Mouse (Mus musculus) midbrain, embryonic 15.5 days (tissue): ENCODE data around the gene Rnf216. TPM values are rescaled to one million over a fixed set of nuclear protein-coding genes. Genes with fewer than 3 reads are reported as not detected.

Experiments
- ATAC-seq: fragments of 200-750 bp; cut with Nextera tagmentation; replicated peaks from 2 replicates; pipeline ENCODE4 v1.8.0; 2017; ENCODE audit warnings: moderate TSS enrichment
- H3K27ac ChIP-seq: fragments of 300-500 bp; sonication (generic); 2 replicates; pipeline ENCODE4 v1.5.1; 2015; ENCODE audit warnings: mild to moderate bottlenecking, inconsistent platforms
- H3K27me3 ChIP-seq: fragments of 300-500 bp; sonication (generic); replicated peaks from 2 replicates; pipeline ENCODE4 v1.6.1; 2015; ENCODE audit warnings: inconsistent platforms
- H3K36me3 ChIP-seq: fragments of 300-500 bp; sonication (generic); replicated peaks from 2 replicates; pipeline ENCODE4 v1.6.1; 2015; ENCODE audit warnings: inconsistent platforms
- H3K4me1 ChIP-seq: fragments of 300-500 bp; sonication (generic); 2 replicates; pipeline ENCODE4 v1.6.1; 2015; ENCODE audit warnings: inconsistent platforms
- H3K4me2 ChIP-seq: fragments of 300-500 bp; sonication (generic); 2 replicates; pipeline ENCODE4 v1.6.1; 2015; ENCODE audit warnings: inconsistent platforms, mild to moderate bottlenecking, moderate library complexity
- H3K4me3 ChIP-seq: fragments of 300-500 bp; sonication (generic); 2 replicates; pipeline ENCODE4 v1.5.1; 2015; ENCODE audit warnings: mild to moderate bottlenecking, inconsistent platforms
- H3K9ac ChIP-seq: fragments of 300-500 bp; sonication (generic); 2 replicates; pipeline ENCODE4 v1.6.1; 2015; ENCODE audit warnings: mild to moderate bottlenecking, inconsistent platforms
- H3K9me3 ChIP-seq: fragments of 300-500 bp; sonication (generic); 2 replicates; pipeline ENCODE4 v1.6.1; 2016; ENCODE audit warnings: inconsistent platforms
- WGBS: fragments of 180-500 bp; shearing (Covaris S2); methylation state at CpG from one replicate; pipeline ENCODE4 v1.1.7; 2015; ENCODE audit warnings: mixed read lengths; 5-methylcytosine and 5-hydroxymethylcytosine counted together
- polyA plus RNA-seq: library from polyadenylated mRNA; unstranded; fragments of >200 nt; fragmentation: Nextera tagmentation; extraction: Ambion mirVana; gene quantifications from 2 replicates; pipeline ENCODE4 v1.2.1, GENCODE M21; 2015

Gene Rnf216
- polyA plus RNA-seq, 1 experiment from 2014 or later: 33.6 TPM

DNA sequence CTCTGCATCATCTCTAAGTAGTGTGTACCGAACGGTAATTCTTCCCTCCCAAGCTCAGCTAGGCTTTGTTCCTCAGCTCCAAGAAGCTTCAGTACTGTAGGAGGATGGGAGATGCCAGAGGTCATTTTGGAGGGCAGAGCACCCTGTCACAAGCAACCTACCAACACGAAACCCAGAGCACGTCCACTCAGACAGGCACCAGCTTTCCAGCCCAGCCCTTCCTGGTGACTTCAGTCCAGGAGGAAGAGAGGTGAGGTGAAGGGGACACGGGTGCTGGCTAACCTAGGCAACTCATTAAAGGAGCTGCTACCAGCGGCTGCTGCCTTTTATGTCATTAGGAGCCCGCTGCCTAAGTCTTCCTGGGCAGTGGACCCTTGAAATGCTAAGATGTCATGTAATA, 81.1 kb downstream of the Rnf216 start:
- Histone ChIP-seq H3K4me1 (no peaks in the 10 kb centered on the region), H3K27me3 (no peaks in the 10 kb centered on the region), H3K4me3 (no peak overlapping the region), H3K9ac (no peak overlapping the region), H3K27ac (0 out of 2 replicates have a peak overlapping the region, but pooled peaks have one; percentile 5), H3K9me3 (no peaks in the 10 kb centered on the region), H3K36me3 (0 out of 2 replicates have a peak, but pooled peaks cover 4% of the 10 kb centered on the region), H3K4me2 (no peak overlapping the region)
- ATAC-seq: no peak
- WGBS: 42% methylated on average over 7 of the region's 7 CpGs

DNA sequence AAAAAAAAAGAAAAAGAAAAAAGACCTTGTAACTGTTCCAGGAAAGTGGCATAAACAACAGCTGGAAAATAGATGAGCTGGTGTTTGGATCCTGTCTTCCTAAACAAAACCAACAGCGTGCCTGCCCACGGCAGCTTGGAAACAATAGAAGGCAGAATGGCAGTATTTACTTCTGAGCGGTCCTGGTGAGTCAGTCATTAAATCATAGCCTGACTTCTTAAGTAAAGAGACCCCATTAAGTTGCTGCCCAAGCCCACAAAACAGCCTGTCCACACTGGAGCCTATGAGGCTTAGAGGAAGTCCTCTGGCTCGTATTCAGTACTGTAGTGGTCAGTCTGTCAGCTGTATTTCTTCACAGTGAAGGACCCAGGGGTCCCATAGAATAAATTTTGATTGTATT, 81.6 kb downstream of the Rnf216 start:
- no peak for ATAC-seq
- H3K36me3 ChIP-seq: peaks cover 5% of the 10 kb centered on the region; the same call in 1 of the 2 replicates
- no peaks in the 10 kb centered on the region for H3K9me3 ChIP-seq
- H3K27ac ChIP-seq: 0 out of 2 replicates have a peak overlapping the region, but pooled peaks have one; percentile 5
- no peaks in the 10 kb centered on the region for H3K4me1 ChIP-seq
- H3K27me3 ChIP-seq: no peaks in the 10 kb centered on the region
- H3K9ac ChIP-seq: no peak overlapping the region
- H3K4me3 ChIP-seq: no peak overlapping the region
- WGBS: 50% methylated on average over 4 of the region's 4 CpGs
- no peak overlapping the region for H3K4me2 ChIP-seq

DNA sequence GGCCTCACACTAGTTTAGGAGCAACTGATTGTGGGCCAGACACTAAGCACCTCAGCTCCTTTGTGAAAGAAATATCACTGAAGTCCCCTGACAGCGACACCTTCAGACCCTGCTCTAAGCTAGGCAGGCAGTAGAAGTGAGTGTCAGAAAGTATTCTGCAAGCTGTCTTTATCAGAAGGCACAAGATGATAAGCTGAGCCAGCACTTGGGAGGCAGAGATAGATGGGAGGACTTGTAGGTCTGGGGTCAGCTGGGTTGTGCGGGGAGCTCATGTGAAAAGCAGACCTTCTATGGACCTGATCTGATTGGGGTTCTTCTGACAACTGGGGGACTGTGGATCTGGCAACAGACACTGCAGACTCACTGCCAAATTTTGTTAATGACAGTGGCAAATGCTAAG, 88.9 kb downstream of the Rnf216 start:
- no peak for ATAC-seq

DNA sequence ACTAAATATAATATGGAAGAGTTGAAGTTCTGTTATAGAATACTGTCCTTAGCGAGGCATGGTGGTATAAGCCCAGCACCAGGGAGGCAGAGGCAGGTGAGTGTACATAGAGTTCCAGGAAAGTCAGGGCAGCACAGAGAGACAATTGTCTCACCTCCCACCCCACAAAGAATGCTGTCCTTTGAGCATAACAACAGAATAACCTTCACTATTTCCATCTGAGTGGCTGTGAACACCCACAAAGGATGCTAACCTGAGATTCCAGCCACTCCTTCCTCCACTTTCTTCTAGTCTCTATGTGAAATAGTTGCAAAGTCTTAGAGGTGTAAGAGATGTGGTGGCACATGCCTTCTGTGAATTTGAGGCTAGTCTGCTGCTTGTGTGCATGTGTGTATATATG, 89.8 kb downstream of the Rnf216 start:
- Histone ChIP-seq H3K4me1 (no peaks in the 10 kb centered on the region), H3K9me3 (no peaks in the 10 kb centered on the region), H3K9ac (no peak overlapping the region), H3K4me3 (no peak overlapping the region), H3K4me2 (no peak overlapping the region), H3K27me3 (no peaks in the 10 kb centered on the region), H3K27ac (no peak overlapping the region), H3K36me3 (peaks cover 18% of the 10 kb centered on the region; the same call in 1 of the 2 replicates)
- ATAC-seq: no peak
- 100% methylated on average over 1 of the region's 1 CpGs for WGBS

More for the DNA sequence above, 88.9 kb downstream of the Rnf216 start:
- Histone ChIP-seq H3K4me2 (no peak overlapping the region), H3K4me1 (no peaks in the 10 kb centered on the region), H3K9me3 (no peaks in the 10 kb centered on the region), H3K9ac (no peak overlapping the region), H3K36me3 (peaks cover 18% of the 10 kb centered on the region; the same call in 1 of the 2 replicates), H3K27ac (no peak overlapping the region), H3K27me3 (no peaks in the 10 kb centered on the region), H3K4me3 (no peak overlapping the region)
- WGBS: 83% methylated on average over 2 of the region's 2 CpGs

DNA sequence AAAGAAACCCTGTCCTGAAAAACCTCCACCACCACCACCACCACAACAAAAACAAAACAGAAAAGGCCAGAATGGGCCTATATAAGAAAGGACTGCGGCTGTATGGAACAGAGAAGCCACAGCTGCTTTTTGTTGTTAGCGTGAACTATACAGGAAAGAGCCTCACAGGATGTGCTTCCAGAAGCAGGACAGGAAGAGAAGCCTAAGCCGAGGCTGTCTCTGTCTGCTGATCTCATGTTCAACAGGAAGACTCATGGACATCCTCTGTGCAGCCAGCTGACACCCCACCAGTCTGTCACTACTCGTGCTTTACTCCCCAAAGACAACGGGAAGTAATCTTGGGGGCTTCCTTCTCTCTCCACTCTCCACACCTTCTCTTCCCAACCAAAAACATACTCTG, 95.4 kb downstream of the Rnf216 start:
- Histone ChIP-seq H3K4me3 (no peak overlapping the region), H3K27me3 (no peaks in the 10 kb centered on the region), H3K4me1 (no peaks in the 10 kb centered on the region), H3K27ac (no peak overlapping the region), H3K4me2 (no peak overlapping the region), H3K9ac (no peak overlapping the region), H3K36me3 (peaks cover 19% of the 10 kb centered on the region; the same call in 1 of the 2 replicates), H3K9me3 (no peaks in the 10 kb centered on the region)
- 90% methylated on average over 5 of the region's 5 CpGs for WGBS
- no peak for ATAC-seq

DNA sequence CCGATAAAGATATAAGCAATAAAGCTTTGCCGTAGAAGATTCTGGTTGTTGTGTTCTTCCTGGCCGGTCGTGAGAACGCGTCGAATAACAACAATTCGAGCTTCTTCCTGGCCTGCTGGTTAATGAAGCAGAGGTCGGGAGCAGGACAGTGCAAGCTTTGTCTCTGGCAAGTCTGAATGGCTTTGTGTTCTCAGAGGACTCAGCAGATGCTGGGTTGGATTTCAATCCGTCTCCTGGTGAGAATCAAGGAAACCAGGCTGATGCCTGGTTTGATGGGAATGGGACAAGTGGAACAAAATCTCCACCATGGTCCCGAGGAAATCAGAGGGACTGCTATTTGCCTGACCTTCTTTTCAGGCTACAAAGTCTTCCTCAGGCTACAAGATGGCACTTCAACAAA, 103.4 kb downstream of the Rnf216 start:
- 0 out of 2 replicates have a peak, but pooled peaks cover 5% of the 10 kb centered on the region for H3K4me1 ChIP-seq
- ATAC-seq: no peak
- WGBS: 61% methylated on average over 11 of the region's 11 CpGs

DNA sequence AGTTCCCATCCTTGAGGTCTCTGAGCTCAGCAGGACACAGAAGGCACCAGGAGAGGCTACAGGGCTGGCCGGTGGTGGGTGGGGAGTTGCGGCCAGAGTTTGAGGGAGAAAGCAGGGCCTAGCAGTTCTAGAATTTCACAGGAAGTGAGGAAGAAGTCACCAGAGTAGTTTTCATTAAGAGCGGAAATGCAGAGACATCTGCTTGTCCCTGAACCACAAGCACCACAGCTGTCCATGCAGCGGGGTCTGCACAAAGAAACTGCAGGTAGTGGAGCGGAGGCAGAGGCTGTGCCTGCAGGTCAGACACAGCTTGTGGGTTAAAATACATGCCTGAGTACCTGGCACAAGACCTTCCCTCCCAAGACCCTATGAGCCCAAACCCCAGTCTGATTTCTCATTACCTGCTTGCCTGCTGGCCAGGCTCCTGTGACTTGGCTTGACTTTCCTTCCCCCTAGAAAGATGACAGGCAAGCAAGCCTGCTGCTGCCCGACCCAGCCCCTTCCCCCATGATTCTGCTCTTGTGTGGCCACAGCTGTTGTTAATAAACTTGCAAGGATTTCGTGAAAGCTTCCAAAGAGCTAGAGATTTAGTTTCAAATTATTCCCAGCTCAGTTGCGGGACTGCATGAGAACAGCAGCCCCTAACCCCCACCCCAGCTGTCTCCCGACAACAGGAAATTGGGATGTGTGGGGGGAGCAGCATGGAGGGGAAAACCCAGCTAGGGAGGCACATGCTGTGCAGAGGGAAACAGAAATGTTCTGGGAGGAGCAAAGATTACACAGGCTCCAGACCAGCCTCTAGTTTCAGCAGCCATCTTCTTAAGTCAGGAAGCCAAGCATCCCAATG, 111.9 kb downstream of the Rnf216 start:
- Histone ChIP-seq H3K4me3 (no peak overlapping the region), H3K4me1 (0 out of 2 replicates have a peak, but pooled peaks cover 5% of the 10 kb centered on the region), H3K9ac (no peak overlapping the region), H3K27me3 (no peaks in the 10 kb centered on the region), H3K27ac (peak overlapping the region; percentile 77), H3K9me3 (no peaks in the 10 kb centered on the region), H3K4me2 (no peak overlapping the region), H3K36me3 (no peaks in the 10 kb centered on the region)
- no peak; the same call in 1 of the 2 replicates for ATAC-seq
- WGBS: 56% methylated on average over 9 of the region's 9 CpGs

More for the DNA sequence above, 103.4 kb downstream of the Rnf216 start:
- Histone ChIP-seq H3K9ac (no peak overlapping the region), H3K4me3 (no peak overlapping the region), H3K4me2 (no peak overlapping the region), H3K36me3 (peaks cover 18% of the 10 kb centered on the region; the same call in 1 of the 2 replicates), H3K27ac (peak overlapping the region; percentile 53; the same call in 1 of the 2 replicates), H3K27me3 (no peaks in the 10 kb centered on the region), H3K9me3 (no peaks in the 10 kb centered on the region)

DNA sequence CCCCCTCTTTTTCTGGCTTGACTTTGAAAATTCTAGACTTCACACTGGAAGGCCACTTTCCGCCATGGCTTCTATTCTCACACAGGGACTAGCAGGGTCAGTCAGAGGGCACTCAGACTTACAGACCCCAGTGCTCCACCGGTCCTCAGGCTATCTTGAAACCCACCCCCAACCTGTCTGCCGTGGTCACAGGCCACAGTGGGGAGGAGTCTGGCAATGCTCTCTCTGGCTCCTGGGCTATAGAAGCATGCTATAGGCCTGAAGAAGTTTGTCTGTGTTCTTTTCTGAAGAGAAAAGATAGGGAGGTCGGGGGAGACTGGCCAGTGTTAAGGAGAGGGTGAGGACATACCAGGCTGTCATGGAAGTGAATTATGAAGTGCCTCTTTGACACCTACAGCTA, 112.7 kb downstream of the Rnf216 start:
- Histone ChIP-seq H3K9me3 (no peaks in the 10 kb centered on the region), H3K27me3 (no peaks in the 10 kb centered on the region), H3K9ac (no peak overlapping the region), H3K27ac (peak overlapping the region; percentile 77; the same call in 1 of the 2 replicates), H3K4me1 (0 out of 2 replicates have a peak, but pooled peaks cover 5% of the 10 kb centered on the region), H3K4me3 (no peak overlapping the region), H3K36me3 (no peaks in the 10 kb centered on the region), H3K4me2 (no peak overlapping the region)
- 68% methylated on average over 4 of the region's 4 CpGs for WGBS
- ATAC-seq: no peak

DNA sequence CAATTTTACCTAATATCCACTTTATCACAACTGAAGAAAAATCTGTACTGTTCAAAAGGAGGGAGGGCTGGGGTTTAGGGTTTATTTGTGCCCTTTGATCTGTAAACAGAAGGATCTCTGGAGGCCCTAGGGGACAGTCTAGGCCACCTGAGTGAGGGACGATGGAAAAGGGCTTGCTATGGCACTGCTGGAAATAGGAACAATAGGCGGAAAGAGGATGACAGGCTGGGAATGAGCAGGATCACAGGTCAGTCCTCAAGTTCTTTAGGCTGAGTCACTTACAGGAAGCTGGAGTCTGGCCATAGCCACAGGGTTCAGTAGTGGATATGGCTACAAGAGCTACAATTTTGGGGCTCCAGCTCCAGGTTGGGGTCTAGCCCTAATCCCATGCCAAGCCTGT, 114.6 kb downstream of the Rnf216 start:
- Histone ChIP-seq H3K9ac (no peak overlapping the region), H3K4me2 (no peak overlapping the region), H3K27ac (no peak overlapping the region), H3K4me3 (no peak overlapping the region), H3K9me3 (no peaks in the 10 kb centered on the region), H3K4me1 (0 out of 2 replicates have a peak, but pooled peaks cover 5% of the 10 kb centered on the region), H3K36me3 (no peaks in the 10 kb centered on the region), H3K27me3 (no peaks in the 10 kb centered on the region)
- 38% methylated on average over 2 of the region's 2 CpGs for WGBS
- no peak for ATAC-seq

DNA sequence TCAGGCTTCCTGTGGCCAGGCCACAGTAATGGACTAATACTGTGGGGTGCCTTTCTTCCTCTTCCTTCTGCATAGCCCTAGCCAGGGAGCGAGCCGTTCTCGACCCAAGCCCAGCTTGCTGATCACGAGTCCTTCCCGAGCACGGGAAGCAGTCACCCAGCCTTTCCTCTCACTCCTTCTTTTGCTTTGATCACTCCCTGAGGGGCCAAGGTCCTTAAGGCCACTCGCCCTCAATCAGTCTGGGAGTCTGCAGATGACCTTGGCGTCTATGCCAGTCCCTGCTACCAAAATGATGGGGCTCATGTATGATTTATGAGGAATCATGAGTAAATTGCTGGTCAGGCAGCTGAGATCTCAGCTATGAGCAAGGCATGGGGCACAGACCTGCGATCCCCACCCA, 115.3 kb downstream of the Rnf216 start:
- Histone ChIP-seq H3K27ac (0 out of 2 replicates have a peak overlapping the region, but pooled peaks have one; percentile 17), H3K36me3 (no peaks in the 10 kb centered on the region), H3K4me2 (no peak overlapping the region), H3K9me3 (no peaks in the 10 kb centered on the region), H3K4me3 (no peak overlapping the region), H3K4me1 (0 out of 2 replicates have a peak, but pooled peaks cover 5% of the 10 kb centered on the region), H3K9ac (no peak overlapping the region), H3K27me3 (no peaks in the 10 kb centered on the region)
- 74% methylated on average over 9 of the region's 9 CpGs for WGBS
- no peak for ATAC-seq

DNA sequence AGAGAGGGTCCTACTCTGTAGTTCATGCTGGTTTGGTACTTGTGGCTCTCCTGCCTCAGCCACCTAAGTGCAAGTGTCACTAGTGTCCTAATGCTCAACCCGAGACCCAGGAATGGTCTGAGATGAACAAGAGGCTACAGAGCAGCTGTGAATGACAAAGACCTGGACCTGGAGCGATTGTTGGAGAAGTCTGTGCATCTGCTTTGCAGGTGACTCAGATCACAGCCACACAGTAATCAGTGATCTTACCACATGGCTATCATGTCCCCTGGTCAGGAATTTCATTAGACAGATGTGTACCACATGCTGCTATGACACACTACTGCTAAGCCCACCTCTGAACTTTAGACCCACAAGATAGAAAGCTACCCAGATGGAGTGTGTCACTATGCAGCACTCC, 118.0 kb downstream of the Rnf216 start:
- no peak overlapping the region for H3K4me3 ChIP-seq
- H3K9ac ChIP-seq: no peak overlapping the region
- no peaks in the 10 kb centered on the region for H3K9me3 ChIP-seq
- H3K36me3 ChIP-seq: no peaks in the 10 kb centered on the region
- no peak overlapping the region for H3K4me2 ChIP-seq
- no peak for ATAC-seq
- no peaks in the 10 kb centered on the region for H3K4me1 ChIP-seq
- H3K27me3 ChIP-seq: no peaks in the 10 kb centered on the region
- H3K27ac ChIP-seq: no peak overlapping the region
- WGBS: 93% methylated on average over 2 of the region's 2 CpGs

DNA sequence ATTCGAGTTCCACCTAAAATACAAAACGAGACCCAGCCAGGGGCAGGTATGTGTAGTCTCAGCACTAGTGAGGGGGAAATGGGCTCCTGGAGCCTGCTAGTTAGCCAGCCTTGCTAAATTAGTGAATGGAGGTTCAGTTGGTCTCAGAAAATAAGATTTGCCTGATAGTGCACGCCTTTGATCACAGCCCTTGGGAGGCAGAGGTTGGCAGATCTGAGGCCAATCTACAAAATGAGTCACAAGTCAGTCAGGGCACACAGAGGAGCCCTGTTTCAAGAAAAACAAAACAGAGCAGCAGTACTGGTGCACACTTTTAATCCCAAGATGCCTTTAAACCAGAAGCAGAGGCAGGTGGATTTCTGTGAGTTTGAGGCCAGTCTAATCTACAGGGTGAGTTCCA, 123.6 kb downstream of the Rnf216 start:
- no peaks in the 10 kb centered on the region for H3K9me3 ChIP-seq
- no peak overlapping the region for H3K9ac ChIP-seq
- H3K27me3 ChIP-seq: no peaks in the 10 kb centered on the region
- H3K27ac ChIP-seq: no peak overlapping the region
- no peak overlapping the region for H3K4me2 ChIP-seq
- 85% methylated on average over 3 of the region's 3 CpGs for WGBS
- H3K4me1 ChIP-seq: no peaks in the 10 kb centered on the region
- H3K4me3 ChIP-seq: no peak overlapping the region
- no peaks in the 10 kb centered on the region for H3K36me3 ChIP-seq
- ATAC-seq: no peak
